Mouse (Mus musculus): ENCODE data around the gene Hhat. TPM values are rescaled to one million over a fixed set of nuclear protein-coding genes. Genes with fewer than 3 reads are reported as not detected.

The Hhat gene
- total and polyA plus RNA-seq, 3 experiments, result 0.39 to 1.0 TPM; not detected in 1

GRCm38 (mm10) chr1:192722147-192722546 lies 48.9 kb downstream of the Hhat start:
- Histone ChIP-seq H3K4me3 (ENCODE audit: control insufficient read depth in 1 of 2, insufficient read depth in 1 of 2, low read depth in 2 of 2, low read length in 2 of 2) (no peak overlapping the region), H3K9me3 (replicated peaks; ENCODE audit: insufficient read depth, low read length) (no peaks in the 10 kb centered on the region), H3K27me3 (ENCODE audit: control insufficient read depth in 1 of 2, insufficient read depth in 2 of 2, low read length in 2 of 2) (no peaks in the 10 kb centered on the region), H3K4me1 (ENCODE audit: control insufficient read depth in 1 of 2, insufficient read depth in 2 of 2, low read length in 2 of 2) (no peaks in the 10 kb centered on the region), H3K36me3 (ENCODE audit: control insufficient read depth in 1 of 2, insufficient read depth in 2 of 2, low read length in 2 of 2) (no peaks in the 10 kb centered on the region), H3K9ac (ENCODE audit: control insufficient read depth, low read depth, low read length, poor library complexity, severe bottlenecking) (no peak overlapping the region), H3K79me2 (ENCODE audit: control insufficient read depth, insufficient read depth, low read length, poor library complexity) (no peaks in the 10 kb centered on the region), H3K27ac (ENCODE audit: control insufficient read depth, low read depth, low read length) (no peak overlapping the region)
- TF ChIP-seq ETS1 (IDR thresholded peaks at IDR 0.05; ENCODE audit: low read depth, low read length) (no peak), GATA1 (IDR thresholded peaks at IDR 0.05; ENCODE audit: low read depth, low read length) (no peak), NRF1 (IDR thresholded peaks at IDR 0.05; ENCODE audit: insufficient read depth, low read depth, low read length, poor library complexity, severe bottlenecking) (no peak), POLR2AphosphoS5 (IDR thresholded peaks at IDR 0.05; ENCODE audit: borderline replicate concordance, low read depth, low read length) (no peak), NELFE (IDR thresholded peaks at IDR 0.05; ENCODE audit: low read depth, low read length) (no peak), BHLHE40 (IDR thresholded peaks at IDR 0.05; ENCODE audit: borderline replicate concordance, low read depth, low read length) (no peak), TCF12 (IDR thresholded peaks at IDR 0.05; ENCODE audit: low read depth, low read length) (no peak), MXI1 (IDR thresholded peaks at IDR 0.05; ENCODE audit: low read depth, low read length) (no peak), JUND (IDR thresholded peaks at IDR 0.05; ENCODE audit: low read depth, low read length) (no peak), USF1 (IDR thresholded peaks at IDR 0.05; ENCODE audit: low read depth, low read length) (no peak), ZC3H11A (IDR thresholded peaks at IDR 0.05; ENCODE audit: low read depth, low read length) (peak; percentile 34; the same call in 1 of the 2 replicates), RCOR1 (IDR thresholded peaks at IDR 0.05; ENCODE audit: low read depth, low read length) (no peak), KAT2A (conservative IDR thresholded peaks at IDR 0.05; ENCODE audit: low read depth, low read length) (no peak), POLR2A (IDR thresholded peaks at IDR 0.05; ENCODE audit: control insufficient read depth in 1 of 2, insufficient read depth in 1 of 2, low read depth in 1 of 2, low read length in 2 of 2, poor library complexity in 1 of 2) (no peak), ELF1 (IDR thresholded peaks at IDR 0.05; ENCODE audit: low read depth, low read length) (no peak), ZNF384 (IDR thresholded peaks at IDR 0.05; ENCODE audit: low read depth, low read length) (no peak), MAFK (IDR thresholded peaks at IDR 0.05; ENCODE audit: borderline replicate concordance, low read depth, low read length) (no peak), SIN3A (IDR thresholded peaks at IDR 0.05; ENCODE audit: low read length) (no peak), GABPA (IDR thresholded peaks at IDR 0.05; ENCODE audit: low read depth, low read length) (no peak), USF2 (IDR thresholded peaks at IDR 0.05; ENCODE audit: borderline replicate concordance in 1 of 2, insufficient read depth in 1 of 2, low read depth in 1 of 2, low read length in 2 of 2) (no peak), POLR2AphosphoS2 (IDR thresholded peaks at IDR 0.05; ENCODE audit: low read length) (no peak), MEF2A (IDR thresholded peaks at IDR 0.05; ENCODE audit: extremely low read depth, insufficient replicate concordance, low read depth, low read length, poor library complexity, severe bottlenecking) (no peak), MYB (IDR thresholded peaks at IDR 0.05; ENCODE audit: low read depth, low read length) (no peak), MAX (IDR thresholded peaks at IDR 0.05; ENCODE audit: low read length) (peak; percentile 33; the same call in 1 of the 2 replicates), CHD1 (IDR thresholded peaks at IDR 0.05; ENCODE audit: low read depth, low read length) (no peak), CTCF (IDR thresholded peaks at IDR 0.05 in 2 of 3, conservative IDR thresholded peaks at IDR 0.05 in 1 of 3; ENCODE audit: control insufficient read depth in 1 of 3, insufficient read depth in 1 of 3, low read depth in 2 of 3, low read length in 3 of 3, poor library complexity in 1 of 3, severe bottlenecking in 1 of 3) (peak; percentile 69 to 85 (median 78)), MAZ (IDR thresholded peaks at IDR 0.05; ENCODE audit: low read depth, low read length) (no peak), ZMIZ1 (IDR thresholded peaks at IDR 0.05; ENCODE audit: low read depth, low read length) (no peak), SMC3 (IDR thresholded peaks at IDR 0.05; ENCODE audit: low read depth, low read length) (peak; percentile 57), MYC (IDR thresholded peaks at IDR 0.05; ENCODE audit: low read depth, low read length) (peak; percentile 59; the same call in 1 of the 2 replicates), CHD2 (IDR thresholded peaks at IDR 0.05; ENCODE audit: low read length) (no peak), RAD21 (IDR thresholded peaks at IDR 0.05; ENCODE audit: low read depth, low read length) (peak; percentile 58), HCFC1 (IDR thresholded peaks at IDR 0.05; ENCODE audit: low read depth, low read length) (no peak)
- peak; percentile 57 for DNase-seq (ENCODE audit: low read depth, low spot score)

All from MEL (cell line).